Mouse (Mus musculus) lung, postnatal 0 days (tissue): Measurements from ENCODE around the gene Cdc42bpg.

Experiments
- CTCF ChIP-seq: IDR thresholded peaks from 2 replicates; pipeline ENCODE4 v1.5.1; 2016; ENCODE audit warnings: antibody characterized with exemption, mild to moderate bottlenecking
- EP300 ChIP-seq: IDR thresholded peaks from 2 replicates; pipeline ENCODE4 v1.6.1; 2016; ENCODE audit warnings: antibody characterized with exemption, mild to moderate bottlenecking, control low read depth

- no peak for TF ChIP-seq CTCF
- TF ChIP-seq EP300: no peak
Observed at GRCm38 (mm10) chr19:6273592-6273991, 32.7 kb upstream of the Cdc42bpg start.
